Mouse (Mus musculus): ENCODE measurements around the gene Cacng4.

- TF ChIP-seq E2F4 (IDR thresholded peaks at IDR 0.05; ENCODE audit: insufficient read depth) (no peak), POLR2A (IDR thresholded peaks at IDR 0.05; ENCODE audit: insufficient read length, low read depth) (no peak), USF1 (IDR thresholded peaks at IDR 0.05; ENCODE audit: low read depth) (no peak), MYOG (IDR thresholded peaks at IDR 0.05; ENCODE audit: control insufficient read depth in 1 of 3, insufficient read depth in 1 of 3, insufficient read length in 2 of 3, low read depth in 2 of 3) (no peak), POLR2AphosphoS2 (IDR thresholded peaks at IDR 0.05; ENCODE audit: insufficient read length, low read depth) (no peak), TCF12 (IDR thresholded peaks at IDR 0.05; ENCODE audit: insufficient read depth, poor library complexity, severe bottlenecking) (no peak), MAX (IDR thresholded peaks at IDR 0.05; ENCODE audit: low read depth) (no peak)
Measured at GRCm38 (mm10) chr11:107686290-107686689, 108.1 kb downstream of the Cacng4 start.

All from myocyte (in vitro differentiated cells).